Mouse (Mus musculus): ENCODE data around the gene Tmem115. TPM values are rescaled to one million over a fixed set of nuclear protein-coding genes. Genes with fewer than 3 reads are reported as not detected.

Gene Tmem115
- polyA plus RNA-seq, 2 experiments = 8.3 to 15.7 TPM

DNA sequence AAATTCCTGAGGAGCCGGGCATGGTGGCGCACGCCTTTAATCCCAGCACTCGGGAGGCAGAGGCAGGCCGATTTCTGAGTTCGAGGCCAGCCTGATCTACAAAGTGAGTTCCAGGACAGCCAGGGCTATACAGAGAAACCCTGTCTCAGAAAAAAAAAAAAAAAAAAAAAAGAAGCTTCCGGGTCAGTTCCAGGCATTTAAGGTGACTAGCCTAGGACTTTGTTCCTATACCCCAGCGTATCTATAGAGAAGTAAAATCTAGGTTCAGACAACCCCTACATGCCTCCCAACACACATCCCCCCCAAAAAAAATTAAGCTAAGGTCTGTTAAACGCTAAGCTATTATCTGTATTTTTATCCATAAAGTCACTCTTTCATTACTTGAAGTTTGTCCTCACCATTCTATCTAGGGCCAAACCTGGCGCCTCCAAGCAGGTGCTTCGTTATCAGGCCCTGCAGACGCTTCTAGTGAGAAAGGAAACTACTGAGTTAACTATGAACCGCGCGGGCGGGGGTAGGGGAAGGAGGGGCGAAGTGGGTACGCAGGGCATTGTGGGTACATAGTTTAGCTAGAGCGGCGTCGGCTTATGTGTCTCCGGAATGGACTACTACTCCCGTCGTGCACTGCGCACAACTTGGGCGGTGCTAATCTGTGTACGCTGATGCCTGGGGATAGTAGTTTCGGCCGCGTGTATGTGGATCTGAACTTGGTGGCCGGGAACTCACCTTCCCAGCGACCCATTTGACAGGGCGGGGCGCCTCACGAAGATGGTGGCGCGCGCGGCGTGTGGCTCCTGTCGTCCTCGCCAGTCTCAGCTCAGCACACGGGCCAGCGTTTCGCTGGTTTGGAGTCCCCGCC is 53.5 kb downstream of the Tmem115 start, which contains the start of gene Ifrd2:
Gene Ifrd2, plus strand, starts transcription at position 669 of the 859 bp plus-strand sequence.
- H3K27ac ChIP-seq = peak within 1 kb of the TSS; percentile 99
- TF ChIP-seq EP300 (IDR thresholded peaks at IDR 0.05; ENCODE audit: low read depth) (peak; percentile 95), CTCF (IDR thresholded peaks at IDR 0.05; ENCODE audit: low read depth) (no peak)
- H3K4me3 ChIP-seq (ENCODE audit: insufficient read depth in 1 of 2, low read depth in 2 of 2, low read length in 2 of 2) = peak within 1 kb of the TSS; percentile 83 to 98
- 6% methylated on average over 46 of the region's 46 CpGs for WGBS (ENCODE audit: insufficient replicate concordance)
- DNase-seq (ENCODE audit: low read depth in 3 of 3, low spot score in 3 of 3) (peak; percentile 99 to 100 (median 100)), ATAC-seq (ENCODE audit: insufficient read depth) (peak; percentile 90)
- peak within 1 kb of the TSS; percentile 91 for H3K9ac ChIP-seq (replicated peaks)
- H3K4me1 ChIP-seq (replicated peaks; ENCODE audit: control insufficient read depth in 2 of 2, insufficient read depth in 2 of 2, low read length in 1 of 2) = peaks cover 27 to 33% of the 10 kb centered on the region in 2 experiments
- H3K4me2 ChIP-seq (ENCODE audit: low read depth) = peak within 1 kb of the TSS; percentile 97
- H3K27me3 ChIP-seq (ENCODE audit: control insufficient read depth, insufficient read depth, low read length) = no peaks in the 10 kb centered on the region
- H3K36me3 ChIP-seq (replicated peaks; ENCODE audit: control insufficient read depth, insufficient read depth, low read depth) = peaks cover 36% of the 10 kb centered on the region
- no peaks in the 10 kb centered on the region for H3K9me3 ChIP-seq (ENCODE audit: control insufficient read depth, low read length)

DNA sequence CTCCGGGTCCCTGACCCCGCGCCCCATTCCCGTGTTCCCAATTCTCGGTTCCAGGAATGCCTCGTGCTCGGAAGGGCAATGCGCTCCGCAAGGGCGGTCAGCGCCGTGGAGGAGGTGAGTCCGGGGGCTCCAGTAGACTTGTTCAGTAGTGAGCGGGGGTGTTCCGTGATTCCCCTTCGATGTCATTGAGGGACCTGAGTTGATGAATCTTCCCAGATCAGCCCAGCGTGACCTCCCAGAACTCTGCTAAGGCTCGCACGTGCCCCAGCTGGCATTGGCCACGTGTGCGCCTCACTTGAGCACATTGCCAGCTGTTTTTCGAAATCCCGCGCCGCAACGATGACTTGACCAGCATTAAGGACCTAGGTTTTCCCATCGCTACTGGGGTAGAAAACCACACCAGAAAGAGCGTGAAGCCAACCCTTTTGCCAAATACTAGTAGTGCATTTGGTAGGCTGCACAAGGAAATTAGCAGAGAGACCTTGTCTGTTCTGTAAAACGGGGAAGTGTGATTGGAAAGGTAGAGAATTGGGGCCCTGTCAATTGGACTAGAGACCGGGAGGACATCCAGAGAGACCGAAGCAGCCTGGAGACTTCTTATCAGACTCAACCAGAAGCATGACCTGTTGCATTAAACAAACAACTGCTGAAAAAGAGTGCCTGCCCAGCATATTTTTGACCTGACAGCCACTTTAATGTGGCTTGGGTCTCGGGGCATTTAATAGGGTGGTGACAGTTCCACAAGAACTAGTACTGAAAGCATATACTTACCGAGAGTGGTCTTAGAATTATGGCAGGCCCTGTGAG is 54.3 kb downstream of the Tmem115 start:
- Histone ChIP-seq H3K4me1 (replicated peaks; ENCODE audit: control insufficient read depth in 2 of 2, insufficient read depth in 2 of 2, low read length in 1 of 2) (peaks cover 24 to 28% of the 10 kb centered on the region in 2 experiments), H3K9ac (replicated peaks) (peak overlapping the region; percentile 90), H3K27ac (peak overlapping the region; percentile 97), H3K36me3 (replicated peaks; ENCODE audit: control insufficient read depth, insufficient read depth, low read depth) (peaks cover 44% of the 10 kb centered on the region), H3K4me3 (ENCODE audit: insufficient read depth in 1 of 2, low read depth in 2 of 2, low read length in 2 of 2) (peak overlapping the region; percentile 83 to 98), H3K4me2 (ENCODE audit: low read depth) (peak overlapping the region; percentile 97), H3K27me3 (ENCODE audit: control insufficient read depth, insufficient read depth, low read length) (no peaks in the 10 kb centered on the region), H3K9me3 (ENCODE audit: control insufficient read depth, low read length) (no peaks in the 10 kb centered on the region)
- WGBS (ENCODE audit: insufficient replicate concordance) = under 1% methylated on average over 33 of the region's 33 CpGs
- TF ChIP-seq CTCF (IDR thresholded peaks at IDR 0.05; ENCODE audit: low read depth) (no peak), EP300 (IDR thresholded peaks at IDR 0.05; ENCODE audit: low read depth) (peak; percentile 72)
- peak; percentile 73 to 79 (median 77) for DNase-seq (ENCODE audit: low read depth in 3 of 3, low spot score in 3 of 3)
- ATAC-seq (ENCODE audit: insufficient read depth) = peak; percentile 21

Other genes starting within 250 kb of the Tmem115 start
- 5.1 and 6.2 TPM in 2 replicates for gene Mapkapk3, start 244.1 kb upstream of the Tmem115 start, polyA plus RNA-seq (2012; rRNA removed)
- 7.3 and 8.0 TPM in 2 replicates for gene Mapkapk3, start 244.1 kb upstream of the Tmem115 start, polyA plus RNA-seq (2014; fragmentation: Nextera tagmentation; extraction: Ambion mirVana)
- 2.8 and 3.3 TPM in 2 replicates for gene Cish, start 237.9 kb upstream of the Tmem115 start, polyA plus RNA-seq (2012; rRNA removed)
- gene Cish, start 237.9 kb upstream of the Tmem115 start, polyA plus RNA-seq (2014; fragmentation: Nextera tagmentation; extraction: Ambion mirVana) = 4.9 and 6.0 TPM in 2 replicates
- 3.1 and 3.3 TPM in 2 replicates for gene Hemk1, start 195.6 kb upstream of the Tmem115 start, polyA plus RNA-seq (2012; rRNA removed)
- 2.2 and 3.5 TPM in 2 replicates for gene Hemk1, start 195.6 kb upstream of the Tmem115 start, polyA plus RNA-seq (2014; fragmentation: Nextera tagmentation; extraction: Ambion mirVana)
- 0.05 and 0.07 TPM in 2 replicates for gene 6430571L13Rik, start 193.3 kb upstream of the Tmem115 start, polyA plus RNA-seq (2012; rRNA removed)
- gene 6430571L13Rik, start 193.3 kb upstream of the Tmem115 start, polyA plus RNA-seq (2014; fragmentation: Nextera tagmentation; extraction: Ambion mirVana) = 0.20 TPM in 1 of 2 replicates, not detected in the other
- gene Cacna2d2, start 134.3 kb upstream of the Tmem115 start, polyA plus RNA-seq (2012; rRNA removed) = 0.06 and 0.08 TPM in 2 replicates
- gene Cacna2d2, start 134.3 kb upstream of the Tmem115 start, polyA plus RNA-seq (2014; fragmentation: Nextera tagmentation; extraction: Ambion mirVana) = not detected in 2 replicates
- 9.8 and 12.1 TPM in 2 replicates for gene Cyb561d2, start 8.2 kb downstream of the Tmem115 start, polyA plus RNA-seq (2012; rRNA removed)
- 14.1 and 14.3 TPM in 2 replicates for gene Cyb561d2, start 8.2 kb downstream of the Tmem115 start, polyA plus RNA-seq (2014; fragmentation: Nextera tagmentation; extraction: Ambion mirVana)
- 10.5 and 12.9 TPM in 2 replicates for gene Nprl2, start 8.3 kb downstream of the Tmem115 start, polyA plus RNA-seq (2012; rRNA removed)
- 9.2 and 10.2 TPM in 2 replicates for gene Nprl2, start 8.3 kb downstream of the Tmem115 start, polyA plus RNA-seq (2014; fragmentation: Nextera tagmentation; extraction: Ambion mirVana)
- gene Zmynd10, start 13.4 kb downstream of the Tmem115 start, polyA plus RNA-seq (2012; rRNA removed) = 0.19 and 0.25 TPM in 2 replicates
- 0.20 and 0.28 TPM in 2 replicates for gene Zmynd10, start 13.4 kb downstream of the Tmem115 start, polyA plus RNA-seq (2014; fragmentation: Nextera tagmentation; extraction: Ambion mirVana)
- 9.8 and 13.6 TPM in 2 replicates for gene Rassf1, start 17.6 kb downstream of the Tmem115 start, polyA plus RNA-seq (2012; rRNA removed)
- 11.2 and 12.0 TPM in 2 replicates for gene Rassf1, start 17.6 kb downstream of the Tmem115 start, polyA plus RNA-seq (2014; fragmentation: Nextera tagmentation; extraction: Ambion mirVana)
- 20.3 and 22.6 TPM in 2 replicates for gene Tusc2, start 29.3 kb downstream of the Tmem115 start, polyA plus RNA-seq (2012; rRNA removed)
- gene Tusc2, start 29.3 kb downstream of the Tmem115 start, polyA plus RNA-seq (2014; fragmentation: Nextera tagmentation; extraction: Ambion mirVana) = 39.7 and 40.4 TPM in 2 replicates
- gene Hyal2, start 34.0 kb downstream of the Tmem115 start, polyA plus RNA-seq (2012; rRNA removed) = 19.9 and 26.2 TPM in 2 replicates
- gene Hyal2, start 34.0 kb downstream of the Tmem115 start, polyA plus RNA-seq (2014; fragmentation: Nextera tagmentation; extraction: Ambion mirVana) = 47.0 and 51.3 TPM in 2 replicates
- gene Hyal1, start 43.0 kb downstream of the Tmem115 start, polyA plus RNA-seq (2012; rRNA removed) = 1.2 and 1.3 TPM in 2 replicates
- 1.2 and 1.4 TPM in 2 replicates for gene Hyal1, start 43.0 kb downstream of the Tmem115 start, polyA plus RNA-seq (2014; fragmentation: Nextera tagmentation; extraction: Ambion mirVana)
- 11.4 and 16.9 TPM in 2 replicates for gene Naa80, start 44.9 kb downstream of the Tmem115 start, polyA plus RNA-seq (2012; rRNA removed)
- gene Naa80, start 44.9 kb downstream of the Tmem115 start, polyA plus RNA-seq (2014; fragmentation: Nextera tagmentation; extraction: Ambion mirVana) = 8.9 and 11.8 TPM in 2 replicates
- gene Hyal3, start 46.9 kb downstream of the Tmem115 start, polyA plus RNA-seq (2012; rRNA removed) = 0.45 and 0.80 TPM in 2 replicates
- gene Hyal3, start 46.9 kb downstream of the Tmem115 start, polyA plus RNA-seq (2014; fragmentation: Nextera tagmentation; extraction: Ambion mirVana) = 0.69 and 0.87 TPM in 2 replicates
- gene Ifrd2, start 53.7 kb downstream of the Tmem115 start, polyA plus RNA-seq (2012; rRNA removed) = 113 and 135 TPM in 2 replicates
- 149 and 173 TPM in 2 replicates for gene Ifrd2, start 53.7 kb downstream of the Tmem115 start, polyA plus RNA-seq (2014; fragmentation: Nextera tagmentation; extraction: Ambion mirVana)
- 0.22 and 0.31 TPM in 2 replicates for gene Sema3b, start 75.3 kb downstream of the Tmem115 start, polyA plus RNA-seq (2012; rRNA removed)
- gene Sema3b, start 75.3 kb downstream of the Tmem115 start, polyA plus RNA-seq (2014; fragmentation: Nextera tagmentation; extraction: Ambion mirVana) = 0.25 and 0.33 TPM in 2 replicates
- gene Gnai2, start 101.4 kb downstream of the Tmem115 start, polyA plus RNA-seq (2012; rRNA removed) = 94.3 and 124 TPM in 2 replicates
- 137 and 138 TPM in 2 replicates for gene Gnai2, start 101.4 kb downstream of the Tmem115 start, polyA plus RNA-seq (2014; fragmentation: Nextera tagmentation; extraction: Ambion mirVana)
- 23.5 and 25.0 TPM in 2 replicates for gene Slc38a3, start 135.6 kb downstream of the Tmem115 start, polyA plus RNA-seq (2012; rRNA removed)
- 15.7 and 19.7 TPM in 2 replicates for gene Slc38a3, start 135.6 kb downstream of the Tmem115 start, polyA plus RNA-seq (2014; fragmentation: Nextera tagmentation; extraction: Ambion mirVana)
- not detected in 2 replicates for gene Gnat1, start 145.8 kb downstream of the Tmem115 start, polyA plus RNA-seq (2012; rRNA removed)
- 0.62 and 0.76 TPM in 2 replicates for gene Gnat1, start 145.8 kb downstream of the Tmem115 start, polyA plus RNA-seq (2014; fragmentation: Nextera tagmentation; extraction: Ambion mirVana)
- 3.1 and 3.5 TPM in 2 replicates for gene Sema3f, start 176.5 kb downstream of the Tmem115 start, polyA plus RNA-seq (2012; rRNA removed)
- gene Sema3f, start 176.5 kb downstream of the Tmem115 start, polyA plus RNA-seq (2014; fragmentation: Nextera tagmentation; extraction: Ambion mirVana) = 0.69 and 1.1 TPM in 2 replicates
- gene Rbm5, start 237.1 kb downstream of the Tmem115 start, polyA plus RNA-seq (2012; rRNA removed) = 23.7 and 35.2 TPM in 2 replicates
- gene Rbm5, start 237.1 kb downstream of the Tmem115 start, polyA plus RNA-seq (2014; fragmentation: Nextera tagmentation; extraction: Ambion mirVana) = 40.8 and 45.1 TPM in 2 replicates

All from liver, embryonic 14.5 days (tissue).